Mouse (Mus musculus): ENCODE data around the gene Ddx59.

- TF ChIP-seq CTCF (IDR thresholded peaks at IDR 0.05; ENCODE audit: borderline replicate concordance, insufficient read depth, low read depth, low read length) = no peak
- TF ChIP-seq POLR2A (IDR thresholded peaks at IDR 0.05; ENCODE audit: borderline replicate concordance, insufficient read depth, low read length) = no peak
Observed at GRCm38 (mm10) chr1:136409631-136410030, 5.4 kb upstream of the Ddx59 start.

All from cerebellum, adult 2 months (tissue).